Mouse (Mus musculus) c-Kit-negative CD71-positive TER-119-positive erythroid progenitor cells, embryonic 14.5 days (primary cell): ENCODE measurements around the gene Cep128.

Source experiments
- DNase-seq: peaks from one replicate; pipeline ENCODE4 v3.0.0-alpha.2; 2013; ENCODE audit warnings: low read depth, low spot score

The Cep128 gene

GRCm38 (mm10) chr12:90971156-90971555 lies 413.1 kb downstream of the Cep128 start:
- DNase-seq, result no peak

DNA sequence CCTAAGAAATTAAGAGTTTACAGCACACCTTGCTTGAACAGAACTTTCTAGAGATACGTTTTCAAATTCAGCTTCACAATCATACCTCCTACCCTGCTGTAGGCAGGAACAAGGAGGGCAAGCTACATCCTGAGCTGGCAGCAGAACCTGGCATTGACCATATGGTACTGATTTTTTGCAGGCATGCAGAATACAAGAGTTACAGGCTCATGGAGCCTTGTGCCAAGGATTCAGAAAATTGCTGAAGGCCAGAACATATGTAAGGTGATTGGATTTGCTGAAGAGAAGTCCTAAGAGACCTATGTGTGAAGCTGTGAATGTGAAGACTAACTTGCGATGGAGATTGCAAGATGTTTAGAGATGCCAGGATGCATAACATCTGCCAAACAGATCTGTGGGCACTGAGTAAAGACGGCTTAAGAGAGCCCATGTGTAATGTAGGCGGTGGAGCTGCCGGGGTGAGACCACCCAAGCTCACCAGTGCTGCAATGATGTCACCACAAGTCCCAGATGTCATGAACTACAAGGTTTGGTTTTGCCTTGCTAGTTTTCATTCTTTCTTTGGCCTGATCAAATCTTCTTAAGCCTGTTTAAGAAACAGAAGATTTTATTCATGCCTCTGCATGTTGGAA lies 422.7 kb downstream of the Cep128 start:
- DNase-seq, result no peak

- no peak for DNase-seq
Observed at GRCm38 (mm10) chr12:90954740-90955473, 429.3 kb downstream of the Cep128 start.
